Mouse (Mus musculus) gastrocnemius, postnatal 36 days (tissue): ENCODE data around the gene Cmah. TPM values are rescaled to one million over a fixed set of nuclear protein-coding genes. Genes with fewer than 3 reads are reported as not detected.
"Not testable (repeated sequence)": the region's sequence is repeated elsewhere in the genome, so short reads cannot be mapped to it uniquely, and the experiment has no call there.

ENCODE experiments used
- DNase-seq, 2 experiments: peaks; one replicate each; pipeline ENCODE4 v3.0.0; 2022
- intact Hi-C: fragments of 180-260 bp; cut with DNase I; formaldehyde crosslinking; loops from one replicate; pipeline ENCODE4 v1.15.1; 2025
- total RNA-seq, 2 experiments: library from RNA; stranded (reverse); gene quantifications; 2 replicates each; pipeline ENCODE4 v1.2.3; 2021

Cmah gene
- total RNA-seq, 2 experiments from 2014 or later: 1.5 to 2.3 TPM

GRCm38 (mm10) chr13:24338343-24338861 is 11.2 kb downstream of the Cmah start:
- intact Hi-C loops: no loop called here
- DNase-seq: peak in 1 of 2 experiments; percentile 24

GRCm38 (mm10) chr13:24339907-24340306 is 12.7 kb downstream of the Cmah start:
- DNase-seq: no peak
- intact Hi-C loops: no loop called here

GRCm38 (mm10) chr13:24340462-24340861 is 13.3 kb downstream of the Cmah start:
- DNase-seq: no peak
- intact Hi-C loops: no loop called here

GRCm38 (mm10) chr13:24342091-24342490 is 14.9 kb downstream of the Cmah start:
- intact Hi-C loops: no loop called here
- DNase-seq: no peak

- DNase-seq: no peak
- intact Hi-C loops: no loop called here
Measured at GRCm38 (mm10) chr13:24353004-24353403, 25.8 kb downstream of the Cmah start.

- no peak for DNase-seq
- intact Hi-C loops: no loop called here
Measured at GRCm38 (mm10) chr13:24354751-24355150, 27.5 kb downstream of the Cmah start.

- intact Hi-C loops: no loop called here
- no peak for DNase-seq
Measured at GRCm38 (mm10) chr13:24359181-24359580, 32.0 kb downstream of the Cmah start.

GRCm38 (mm10) chr13:24365191-24365590 is 38.0 kb downstream of the Cmah start:
- intact Hi-C loops: no loop called here
- no peak for DNase-seq

GRCm38 (mm10) chr13:24372893-24373599 is 45.8 kb downstream of the Cmah start:
- no peak for DNase-seq

GRCm38 (mm10) chr13:24374606-24375005 is 47.4 kb downstream of the Cmah start:
- DNase-seq, intact Hi-C loops: not testable (repeated sequence)

More at GRCm38 (mm10) chr13:24372893-24373599, 45.8 kb downstream of the Cmah start:
- intact Hi-C loops: no loop called here

- intact Hi-C loops: no loop called here
- peak in 1 of 2 experiments; percentile 28 for DNase-seq
Measured at GRCm38 (mm10) chr13:24375320-24376203, 48.4 kb downstream of the Cmah start.

- no peak for DNase-seq
- intact Hi-C loops: no loop called here
Measured at GRCm38 (mm10) chr13:24380713-24381112, 53.5 kb downstream of the Cmah start.

- no peak for DNase-seq
- intact Hi-C loops: no loop called here
Measured at GRCm38 (mm10) chr13:24383885-24384284, 56.7 kb downstream of the Cmah start.

GRCm38 (mm10) chr13:24391892-24392291 is 64.7 kb downstream of the Cmah start:
- DNase-seq: no peak
- intact Hi-C loops: no loop called here

GRCm38 (mm10) chr13:24392655-24393054 is 65.5 kb downstream of the Cmah start:
- DNase-seq: no peak
- intact Hi-C loops: no loop called here

GRCm38 (mm10) chr13:24393055-24393454 is 65.9 kb downstream of the Cmah start:
- intact Hi-C loops: no loop called here
- no peak for DNase-seq

- intact Hi-C loops: no loop called here
- no peak for DNase-seq
Measured at GRCm38 (mm10) chr13:24395815-24396214, 68.6 kb downstream of the Cmah start.

GRCm38 (mm10) chr13:24397181-24397580 is 70.0 kb downstream of the Cmah start:
- no peak for DNase-seq
- intact Hi-C loops: no loop called here

- intact Hi-C loops: no loop called here
- DNase-seq: no peak
Measured at GRCm38 (mm10) chr13:24398488-24398887, 71.3 kb downstream of the Cmah start.

GRCm38 (mm10) chr13:24401821-24402220 is 74.6 kb downstream of the Cmah start:
- DNase-seq, intact Hi-C loops: not testable (repeated sequence)

- intact Hi-C loops: no loop called here
- DNase-seq: no peak
Measured at GRCm38 (mm10) chr13:24403054-24403453, 75.8 kb downstream of the Cmah start.
